Mouse (Mus musculus) liver, postnatal 0 days (tissue): ENCODE results near the gene Lrch3. TPM values are rescaled to one million over a fixed set of nuclear protein-coding genes. Genes with fewer than 3 reads are reported as not detected.

Experiments used
- ATAC-seq: fragments of 200-750 bp; cut with Nextera tagmentation; 2 replicates; pipeline ENCODE4 v1.8.0; 2017; ENCODE audit warnings: mild to moderate bottlenecking, moderate library complexity
- DNase-seq: peaks from one replicate; pipeline ENCODE4 v3.0.0-alpha.2; 2016
- H3K27ac ChIP-seq: fragments of 300-500 bp; sonication (generic); 2 replicates; pipeline ENCODE4 v1.5.1; 2014; ENCODE audit warnings: antibody characterized with exemption, moderate library complexity, mild to moderate bottlenecking, low read depth
- H3K27me3 ChIP-seq: fragments of 300-500 bp; sonication (generic); 2 replicates; pipeline ENCODE4 v1.6.1; 2014; ENCODE audit warnings: low read length, control low read depth, mixed read lengths; ENCODE audit not compliant: insufficient read depth
- H3K36me3 ChIP-seq: fragments of 300-500 bp; sonication (generic); replicated peaks from 2 replicates; pipeline ENCODE4 v1.6.1; 2014; ENCODE audit warnings: mild to moderate bottlenecking, control low read depth, low read length, moderate library complexity, mixed read lengths; ENCODE audit not compliant: insufficient read depth
- H3K4me1 ChIP-seq: fragments of 300-500 bp; sonication (generic); 2 replicates; pipeline ENCODE4 v1.6.1; 2014; ENCODE audit warnings: antibody characterized with exemption, mild to moderate bottlenecking, control low read depth; ENCODE audit not compliant: insufficient read depth
- H3K4me2 ChIP-seq: fragments of 300-500 bp; sonication (generic); 2 replicates; pipeline ENCODE4 v1.6.1; 2014; ENCODE audit warnings: low read depth, mild to moderate bottlenecking, low read length, moderate library complexity, mixed read lengths
- H3K4me3 ChIP-seq: fragments of 300-500 bp; sonication (generic); 2 replicates; pipeline ENCODE4 v1.5.1; 2014; ENCODE audit warnings: low read depth, low read length
- H3K9ac ChIP-seq: fragments of 300-500 bp; sonication (generic); replicated peaks from 2 replicates; pipeline ENCODE4 v1.6.1; 2014; ENCODE audit warnings: mild to moderate bottlenecking, moderate library complexity
- H3K9me3 ChIP-seq: fragments of 300-500 bp; sonication (generic); 2 replicates; pipeline ENCODE4 v1.6.1; 2016; ENCODE audit warnings: mild to moderate bottlenecking, control low read depth, low read length, mixed read lengths
- CTCF ChIP-seq: sonication (generic); IDR thresholded peaks from 2 replicates; pipeline ENCODE4 v1.5.1; 2016; ENCODE audit warnings: antibody characterized with exemption, low read depth
- EP300 ChIP-seq: IDR thresholded peaks from 2 replicates; pipeline ENCODE4 v1.6.1; 2016; ENCODE audit warnings: antibody characterized with exemption, low read depth, mild to moderate bottlenecking
- WGBS: fragments of 180-500 bp; shearing (Covaris S2); extraction: QIAGEN DNeasy Blood & Tissue Kit; methylation state at CpG from one replicate; pipeline ENCODE4 v1.1.7; 2014; ENCODE audit not compliant: insufficient replicate concordance; 5-methylcytosine and 5-hydroxymethylcytosine counted together
- polyA plus RNA-seq: library from polyadenylated mRNA; unstranded; fragments of >200 nt; fragmentation: Nextera tagmentation; extraction: Ambion mirVana; gene quantifications from 2 replicates; pipeline ENCODE4 v1.2.1, GENCODE M21; 2015

Lrch3 gene
- polyA plus RNA-seq, 1 experiment from 2014 or later = 4.3 TPM

- no peaks in the 10 kb centered on the region for H3K4me1 ChIP-seq
- no peak for TF ChIP-seq CTCF
- no peak for TF ChIP-seq EP300
- no peak overlapping the region for H3K9ac ChIP-seq
- H3K36me3 ChIP-seq = no peaks in the 10 kb centered on the region
- ATAC-seq (no peak), DNase-seq (no peak)
- no peaks in the 10 kb centered on the region for H3K27me3 ChIP-seq
- no peak overlapping the region for H3K4me2 ChIP-seq
- WGBS = 65% methylated on average over 8 of the region's 8 CpGs
- H3K4me3 ChIP-seq = no peak overlapping the region
- H3K9me3 ChIP-seq = no peaks in the 10 kb centered on the region
- no peak overlapping the region for H3K27ac ChIP-seq
Measured at GRCm38 (mm10) chr16:33024456-33025104, 110.7 kb downstream of the Lrch3 start.

DNA sequence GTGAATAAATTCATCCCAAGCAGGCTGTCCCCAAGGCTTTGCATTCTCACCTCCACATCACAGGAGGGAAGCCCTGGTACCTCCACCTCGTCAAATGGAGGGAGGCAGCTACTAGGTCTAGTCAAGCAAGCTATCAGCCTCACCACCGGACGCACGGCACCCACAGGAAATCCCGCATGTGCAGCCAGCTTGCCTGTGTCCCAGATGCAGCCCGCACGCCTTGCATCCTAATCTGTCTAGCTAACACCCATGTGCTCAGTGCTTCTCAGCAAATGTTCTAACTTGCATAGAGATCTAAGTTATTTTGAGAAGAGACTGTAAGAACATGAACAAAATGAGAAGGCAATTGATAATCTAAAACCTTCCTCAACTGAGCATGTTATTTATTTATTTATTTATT is 112.5 kb downstream of the Lrch3 start:
- Histone ChIP-seq H3K4me2 (no peak overlapping the region), H3K4me1 (no peaks in the 10 kb centered on the region), H3K4me3 (no peak overlapping the region), H3K36me3 (no peaks in the 10 kb centered on the region), H3K27me3 (no peaks in the 10 kb centered on the region), H3K27ac (no peak overlapping the region), H3K9ac (no peak overlapping the region), H3K9me3 (no peaks in the 10 kb centered on the region)
- 48% methylated on average over 7 of the region's 7 CpGs for WGBS
- ATAC-seq (no peak), DNase-seq (no peak)
- TF ChIP-seq EP300 (no peak), CTCF (no peak)

DNA sequence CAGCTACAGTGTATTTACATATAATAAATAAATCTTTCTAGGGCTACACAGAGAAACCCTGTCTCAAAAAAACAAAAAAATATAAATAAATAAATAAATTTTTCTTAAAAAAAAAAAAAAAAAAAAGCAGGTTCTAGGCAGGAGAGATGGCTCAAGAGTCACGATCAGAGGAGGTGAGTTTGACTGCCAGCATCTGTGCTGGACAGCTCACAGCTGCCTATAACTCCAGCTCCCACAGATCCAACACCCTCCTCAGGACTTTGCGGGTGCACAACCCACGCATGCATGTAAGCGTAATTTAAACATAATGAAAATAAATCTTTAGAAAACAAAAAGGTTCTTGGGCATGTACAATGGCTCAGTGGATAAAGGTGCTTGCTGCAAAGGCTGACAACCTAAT is 122.1 kb downstream of the Lrch3 start:
- TF ChIP-seq CTCF = no peak
- no peak for TF ChIP-seq EP300
- 78% methylated on average over 4 of the region's 4 CpGs for WGBS
- no peak overlapping the region for H3K4me3 ChIP-seq
- no peaks in the 10 kb centered on the region for H3K36me3 ChIP-seq
- H3K4me2 ChIP-seq = no peak overlapping the region
- ATAC-seq (no peak), DNase-seq (no peak)
- H3K4me1 ChIP-seq = no peaks in the 10 kb centered on the region
- H3K27ac ChIP-seq = no peak overlapping the region
- no peaks in the 10 kb centered on the region for H3K9me3 ChIP-seq
- H3K9ac ChIP-seq = no peak overlapping the region
- no peaks in the 10 kb centered on the region for H3K27me3 ChIP-seq

- 80% methylated on average over 1 of the region's 1 CpGs for WGBS
- H3K36me3 ChIP-seq = no peaks in the 10 kb centered on the region
- no peaks in the 10 kb centered on the region for H3K27me3 ChIP-seq
- ATAC-seq (no peak), DNase-seq (no peak)
- H3K27ac ChIP-seq = no peak overlapping the region
- H3K4me2 ChIP-seq = no peak overlapping the region
- no peak overlapping the region for H3K9ac ChIP-seq
- no peak overlapping the region for H3K4me3 ChIP-seq
- TF ChIP-seq CTCF (no peak), EP300 (no peak)
- no peaks in the 10 kb centered on the region for H3K9me3 ChIP-seq
- H3K4me1 ChIP-seq = no peaks in the 10 kb centered on the region
Measured at GRCm38 (mm10) chr16:33042682-33043081, 128.8 kb downstream of the Lrch3 start.

DNA sequence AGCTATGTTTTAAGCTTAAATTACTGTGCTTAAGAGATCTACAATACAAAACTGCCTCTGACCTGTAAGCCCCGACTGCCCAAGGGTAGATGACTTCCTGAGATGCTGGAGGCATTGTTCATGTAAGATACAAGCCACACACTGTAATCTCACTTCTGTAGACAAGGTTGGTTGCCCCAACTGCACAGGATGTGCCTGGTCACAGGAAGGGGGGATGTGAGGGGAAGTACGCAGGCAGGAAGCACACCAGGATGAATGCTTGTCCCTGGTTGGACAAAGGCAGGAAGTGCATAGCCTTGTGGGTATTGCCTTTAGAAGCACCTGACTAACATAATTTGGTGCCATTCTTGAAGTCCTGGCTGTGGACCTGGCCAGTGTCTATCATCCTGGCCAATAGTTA is 129.4 kb downstream of the Lrch3 start:
- Histone ChIP-seq H3K4me3 (no peak overlapping the region), H3K36me3 (no peaks in the 10 kb centered on the region), H3K4me2 (no peak overlapping the region), H3K9me3 (no peaks in the 10 kb centered on the region), H3K27me3 (no peaks in the 10 kb centered on the region), H3K27ac (no peak overlapping the region), H3K4me1 (no peaks in the 10 kb centered on the region), H3K9ac (no peak overlapping the region)
- DNase-seq (no peak), ATAC-seq (no peak)
- TF ChIP-seq EP300 = no peak
- TF ChIP-seq CTCF = no peak
- WGBS = 36% methylated on average over 2 of the region's 2 CpGs

DNA sequence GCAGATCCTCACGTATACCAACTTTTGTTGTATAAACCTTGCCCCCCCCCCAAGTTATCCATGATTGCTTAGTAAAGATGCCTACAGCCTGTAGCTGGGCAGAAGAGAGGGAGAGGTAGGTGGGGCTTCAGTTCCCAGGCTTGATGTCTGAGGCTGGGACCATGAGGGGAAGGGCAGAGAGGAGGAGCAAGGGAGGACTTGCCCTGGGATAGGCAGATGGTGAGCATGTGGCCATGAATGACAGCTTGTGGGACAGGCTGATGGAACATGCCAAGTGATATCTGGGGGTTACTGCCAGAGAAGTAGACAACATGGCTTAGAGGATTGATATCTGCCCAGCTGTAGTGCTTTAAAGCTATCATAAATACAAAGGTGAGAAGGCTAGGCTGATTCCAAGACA is 134.1 kb downstream of the Lrch3 start:
- H3K4me1 ChIP-seq = no peaks in the 10 kb centered on the region
- TF ChIP-seq EP300 = no peak
- TF ChIP-seq CTCF = no peak
- no peak overlapping the region for H3K27ac ChIP-seq
- no peaks in the 10 kb centered on the region for H3K9me3 ChIP-seq
- no peak overlapping the region for H3K9ac ChIP-seq
- 86% methylated on average over 1 of the region's 1 CpGs for WGBS
- no peaks in the 10 kb centered on the region for H3K36me3 ChIP-seq
- H3K27me3 ChIP-seq = no peaks in the 10 kb centered on the region
- no peak overlapping the region for H3K4me2 ChIP-seq
- ATAC-seq (no peak), DNase-seq (no peak)
- no peak overlapping the region for H3K4me3 ChIP-seq

DNA sequence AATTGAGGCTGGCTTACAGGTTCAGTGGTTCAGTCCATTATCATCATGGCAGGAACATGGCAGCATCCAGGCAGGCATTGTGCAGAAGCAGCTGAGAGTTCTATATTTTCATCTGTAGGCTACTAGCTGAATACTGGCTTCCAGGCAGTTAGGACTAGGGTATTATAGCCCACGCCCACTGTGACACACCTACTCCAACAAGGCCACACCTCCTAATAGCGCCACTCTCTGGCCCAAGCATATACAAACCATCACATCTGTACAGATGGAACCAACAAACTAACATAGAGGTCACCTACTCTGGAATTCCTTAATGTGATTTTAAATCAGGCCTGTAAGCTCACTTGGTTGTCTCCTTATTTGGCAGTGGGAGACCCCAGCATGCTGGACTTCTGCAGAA is 134.8 kb downstream of the Lrch3 start:
- WGBS = 81% methylated on average over 2 of the region's 2 CpGs
- Histone ChIP-seq H3K4me3 (no peak overlapping the region), H3K9me3 (no peaks in the 10 kb centered on the region), H3K27me3 (no peaks in the 10 kb centered on the region), H3K36me3 (no peaks in the 10 kb centered on the region), H3K9ac (no peak overlapping the region), H3K4me1 (no peaks in the 10 kb centered on the region), H3K4me2 (no peak overlapping the region), H3K27ac (no peak overlapping the region)
- DNase-seq = no peak
- no peak for ATAC-seq
- TF ChIP-seq CTCF = no peak
- no peak for TF ChIP-seq EP300
